Mouse (Mus musculus): ENCODE results near the gene Cltc.
"Not testable (repeated sequence)": the region's sequence is repeated elsewhere in the genome, so short reads cannot be mapped to it uniquely, and the experiment has no call there.

The Cltc gene

GRCm38 (mm10) chr11:86739470-86739869 is 17.9 kb downstream of the Cltc start:
- in situ Hi-C loops (cut with MboI; ENCODE audit: low sequenced_read_pairs): no loop called here

- in situ Hi-C loops (cut with MboI; ENCODE audit: low sequenced_read_pairs): no loop called here
These were observed 18.4 kb downstream of the Cltc start for GRCm38 (mm10) chr11:86738956-86739355.

GRCm38 (mm10) chr11:86738308-86738707 is 19.1 kb downstream of the Cltc start:
- in situ Hi-C loops (cut with MboI; ENCODE audit: low sequenced_read_pairs): not testable (repeated sequence)

GRCm38 (mm10) chr11:86737301-86738000 is 19.9 kb downstream of the Cltc start:
- in situ Hi-C loops (cut with MboI; ENCODE audit: low sequenced_read_pairs): no loop called here

- in situ Hi-C loops (cut with MboI; ENCODE audit: low sequenced_read_pairs): no loop called here
These were observed 22.4 kb downstream of the Cltc start for GRCm38 (mm10) chr11:86734993-86735392.

GRCm38 (mm10) chr11:86734241-86734939 is 23.0 kb downstream of the Cltc start:
- in situ Hi-C loops (cut with MboI; ENCODE audit: low sequenced_read_pairs): no loop called here

- in situ Hi-C loops (cut with MboI; ENCODE audit: low sequenced_read_pairs): no loop called here
These were observed 25.9 kb downstream of the Cltc start for GRCm38 (mm10) chr11:86731443-86731842.

- in situ Hi-C loops (cut with MboI; ENCODE audit: low sequenced_read_pairs): no loop called here
These were observed 31.8 kb downstream of the Cltc start for GRCm38 (mm10) chr11:86725607-86726006.

GRCm38 (mm10) chr11:86724982-86725381 is 32.4 kb downstream of the Cltc start:
- in situ Hi-C loops (cut with MboI; ENCODE audit: low sequenced_read_pairs): no loop called here

GRCm38 (mm10) chr11:86724004-86724403 is 33.4 kb downstream of the Cltc start:
- in situ Hi-C loops (cut with MboI; ENCODE audit: low sequenced_read_pairs): no loop called here

- in situ Hi-C loops (cut with MboI; ENCODE audit: low sequenced_read_pairs): no loop called here
These were observed 38.0 kb downstream of the Cltc start for GRCm38 (mm10) chr11:86719390-86719789.

- in situ Hi-C loops (cut with MboI; ENCODE audit: low sequenced_read_pairs): no loop called here
These were observed 39.0 kb downstream of the Cltc start for GRCm38 (mm10) chr11:86718369-86718768.

GRCm38 (mm10) chr11:86717306-86718065 is 39.9 kb downstream of the Cltc start:
- in situ Hi-C loops (cut with MboI; ENCODE audit: low sequenced_read_pairs): no loop called here

GRCm38 (mm10) chr11:86714606-86715005 is 42.8 kb downstream of the Cltc start:
- in situ Hi-C loops (cut with MboI; ENCODE audit: low sequenced_read_pairs): no loop called here

- in situ Hi-C loops (cut with MboI; ENCODE audit: low sequenced_read_pairs): no loop called here
These were observed 56.2 kb downstream of the Cltc start for GRCm38 (mm10) chr11:86701151-86701550.

GRCm38 (mm10) chr11:86695461-86695860 is 61.9 kb downstream of the Cltc start:
- in situ Hi-C loops (cut with MboI; ENCODE audit: low sequenced_read_pairs): no loop called here

GRCm38 (mm10) chr11:86692546-86692945 is 64.8 kb downstream of the Cltc start:
- in situ Hi-C loops (cut with MboI; ENCODE audit: low sequenced_read_pairs): no loop called here

- in situ Hi-C loops (cut with MboI; ENCODE audit: low sequenced_read_pairs): no loop called here
These were observed 65.4 kb downstream of the Cltc start for GRCm38 (mm10) chr11:86691956-86692355.

- in situ Hi-C loops (cut with MboI; ENCODE audit: low sequenced_read_pairs): no loop called here
These were observed 65.9 kb downstream of the Cltc start for GRCm38 (mm10) chr11:86691482-86691881.

GRCm38 (mm10) chr11:86690383-86690782 is 67.0 kb downstream of the Cltc start:
- in situ Hi-C loops (cut with MboI; ENCODE audit: low sequenced_read_pairs): no loop called here

- in situ Hi-C loops (cut with MboI; ENCODE audit: low sequenced_read_pairs): no loop called here
These were observed 72.0 kb downstream of the Cltc start for GRCm38 (mm10) chr11:86685366-86685765.
